Mouse (Mus musculus) liver, embryonic 14.5 days (tissue): Measurements from ENCODE around the gene Ube4b.

Source experiments
- CTCF ChIP-seq: IDR thresholded peaks from 2 replicates; pipeline ENCODE4 v1.5.1; 2016; ENCODE audit warnings: antibody characterized with exemption, low read depth, control low read depth
- EP300 ChIP-seq: IDR thresholded peaks from 2 replicates; pipeline ENCODE4 v1.6.1; 2016; ENCODE audit warnings: antibody characterized with exemption, low read depth

DNA sequence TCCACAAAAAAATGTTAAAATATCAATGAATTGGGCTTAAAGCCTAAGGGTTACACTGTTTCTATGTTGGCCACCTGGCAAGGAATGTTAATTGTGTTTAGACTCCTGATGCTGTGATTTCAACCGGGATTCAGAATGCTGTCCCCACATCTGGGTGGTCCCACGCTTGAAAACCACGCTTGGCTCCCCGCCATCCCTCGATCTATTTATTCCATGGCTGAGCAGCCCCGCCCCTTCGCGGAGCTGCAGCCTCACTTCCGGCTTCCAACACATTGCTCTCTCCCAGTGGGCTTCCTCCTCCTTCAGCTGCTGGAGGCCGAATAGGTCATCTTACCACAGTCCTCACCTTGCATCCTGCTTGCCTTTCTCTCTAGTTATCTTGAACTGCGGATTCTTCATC is 19.3 kb upstream of the Ube4b start:
- TF ChIP-seq CTCF, result no peak
- TF ChIP-seq EP300, result no peak
